Mouse (Mus musculus) WW6 (cell line): ENCODE measurements around the gene Slc3a2.
A peak's percentile ranks its signal among the peaks of the same experiment; 100 is the strongest.

ENCODE experiments used
- DNase-seq: peaks from one replicate; pipeline ENCODE4 v3.0.0-alpha.2; 2013; ENCODE audit warnings: low read depth, low spot score

Gene Slc3a2

DNA sequence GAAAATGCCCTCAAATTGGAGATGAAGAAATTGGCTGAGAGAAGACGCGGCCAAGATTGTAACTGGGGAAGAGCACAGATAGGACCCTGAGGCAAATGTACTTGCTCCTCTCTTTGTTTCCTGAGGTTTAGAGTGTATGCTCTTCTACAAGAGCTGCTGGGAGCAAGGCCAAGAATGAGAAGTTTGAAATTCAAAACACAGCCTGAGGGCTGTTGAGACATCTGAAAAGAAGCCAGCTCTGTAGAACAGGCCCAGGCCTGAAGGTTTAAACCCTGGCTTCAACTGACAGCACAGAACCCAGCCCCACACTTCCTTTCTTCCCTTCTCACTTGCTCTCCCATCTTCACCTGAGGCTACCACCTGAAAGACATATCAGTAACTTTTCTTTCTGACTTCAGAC lies 13.1 kb downstream of the Slc3a2 start:
- DNase-seq = no peak

DNA sequence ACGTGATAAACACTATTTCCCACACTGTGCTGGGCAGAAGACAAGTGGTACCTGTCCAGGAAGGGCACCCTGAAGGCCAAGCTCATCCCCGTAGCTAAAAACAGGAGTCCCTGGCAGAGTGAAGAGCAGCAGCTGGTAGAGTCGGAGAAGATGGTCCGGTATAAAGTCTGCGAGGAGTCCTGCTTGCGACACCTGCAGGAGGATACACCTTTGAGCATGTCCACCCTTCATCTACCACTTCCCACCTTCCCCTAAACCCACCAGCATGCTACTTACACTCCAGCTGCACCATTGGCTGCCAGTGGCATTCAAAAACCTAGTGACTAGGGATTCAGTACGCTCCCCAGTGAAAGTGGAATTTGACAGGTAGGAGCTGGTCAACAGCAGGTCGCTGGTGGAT lies 14.2 kb downstream of the Slc3a2 start:
- no peak for DNase-seq

DNA sequence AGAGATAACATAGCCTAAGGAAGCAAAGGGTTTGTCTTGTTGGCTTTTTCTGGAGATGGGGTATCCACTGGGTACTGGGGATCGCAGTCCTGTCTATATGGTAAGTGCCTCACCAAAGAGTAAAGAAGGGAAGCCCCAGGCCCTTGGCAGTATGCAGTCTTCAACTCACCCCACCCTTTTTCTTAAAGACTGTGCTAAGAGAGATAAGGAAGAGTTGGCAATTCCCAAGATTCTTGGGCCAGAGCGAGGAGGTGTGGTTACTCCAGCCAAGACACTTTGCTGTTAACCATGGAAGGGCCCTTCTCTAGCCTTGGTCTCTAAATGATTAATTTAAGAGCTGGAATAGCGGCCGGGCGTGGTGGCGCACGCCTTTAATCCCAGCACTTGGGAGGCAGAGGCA lies 16.2 kb downstream of the Slc3a2 start:
- no peak for DNase-seq

DNA sequence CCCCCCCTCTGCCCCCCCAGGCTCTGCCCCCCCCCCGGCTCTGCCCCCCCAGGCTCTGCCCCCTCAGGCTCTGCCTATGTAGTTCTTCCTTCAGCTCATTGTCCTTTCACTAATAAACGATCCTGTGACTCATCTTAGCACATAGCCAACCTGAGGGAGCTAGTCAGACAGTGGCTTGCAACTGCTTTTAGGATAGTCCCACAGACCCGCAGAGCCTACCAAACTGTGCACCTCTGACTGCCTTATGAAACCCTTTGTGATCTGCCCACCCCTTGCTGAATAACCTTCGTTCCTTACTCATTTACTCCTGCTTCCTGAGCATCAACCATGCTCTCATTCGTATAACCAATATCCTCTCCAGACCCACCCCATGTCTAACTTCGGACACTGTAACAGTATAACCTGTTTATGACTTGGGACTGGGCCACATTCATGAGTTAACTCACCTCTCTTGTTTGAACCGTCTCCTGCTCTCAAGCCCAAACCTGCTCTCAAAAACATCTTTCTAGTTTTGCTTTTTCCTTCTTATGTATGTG lies 17.0 kb downstream of the Slc3a2 start:
- no peak for DNase-seq

DNA sequence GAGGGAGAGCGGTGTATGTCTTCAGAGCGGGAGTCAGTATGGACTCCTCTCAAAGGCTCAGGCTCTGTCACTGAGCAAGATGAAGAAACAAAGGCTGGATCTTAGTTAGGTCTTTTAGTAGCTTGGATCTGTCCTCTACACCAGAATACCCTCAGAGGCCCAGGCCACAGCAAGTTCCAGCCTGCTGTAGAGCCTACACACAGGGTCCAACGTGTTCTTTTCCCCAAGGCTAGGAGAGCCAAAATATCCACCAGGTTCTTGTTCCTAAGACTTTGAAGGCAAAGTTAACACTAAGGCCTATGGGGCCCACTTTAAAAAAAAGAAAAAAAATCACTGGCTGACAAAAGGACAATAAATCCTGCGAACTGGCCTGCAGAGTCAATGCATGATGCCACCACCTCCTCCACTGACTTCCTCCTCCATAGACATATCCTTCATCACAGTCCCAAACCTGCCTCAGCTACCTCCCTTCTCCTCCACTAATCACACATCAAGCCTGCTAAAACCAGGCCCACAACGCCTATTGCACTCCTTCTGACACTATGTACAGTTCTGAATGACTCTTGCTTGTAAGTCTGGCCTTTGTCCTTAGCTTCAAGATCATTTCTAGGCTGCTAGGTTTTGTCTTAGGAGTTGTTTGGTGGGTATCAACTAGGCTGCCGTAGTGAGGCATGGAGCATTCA lies 18.0 kb downstream of the Slc3a2 start:
- DNase-seq = no peak

DNA sequence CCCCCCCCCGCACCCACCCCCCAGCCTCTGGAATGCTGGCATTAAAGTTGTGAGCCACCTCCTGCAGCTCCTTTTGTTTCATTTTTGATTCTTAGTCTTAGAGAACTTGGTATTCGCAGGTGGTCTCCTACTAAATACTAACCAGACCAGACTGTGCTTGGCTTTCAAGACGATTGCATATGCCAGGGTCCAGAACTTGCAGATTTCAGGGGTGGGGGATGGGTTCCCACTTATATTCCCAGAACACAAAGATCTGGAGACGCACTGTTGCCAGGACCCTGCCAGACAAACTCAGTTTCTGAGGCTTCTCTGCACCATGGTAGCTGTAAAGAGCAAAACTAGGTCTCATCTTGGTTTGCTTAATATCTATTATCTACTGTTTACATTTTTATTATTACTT lies 19.6 kb downstream of the Slc3a2 start:
- DNase-seq = no peak

DNA sequence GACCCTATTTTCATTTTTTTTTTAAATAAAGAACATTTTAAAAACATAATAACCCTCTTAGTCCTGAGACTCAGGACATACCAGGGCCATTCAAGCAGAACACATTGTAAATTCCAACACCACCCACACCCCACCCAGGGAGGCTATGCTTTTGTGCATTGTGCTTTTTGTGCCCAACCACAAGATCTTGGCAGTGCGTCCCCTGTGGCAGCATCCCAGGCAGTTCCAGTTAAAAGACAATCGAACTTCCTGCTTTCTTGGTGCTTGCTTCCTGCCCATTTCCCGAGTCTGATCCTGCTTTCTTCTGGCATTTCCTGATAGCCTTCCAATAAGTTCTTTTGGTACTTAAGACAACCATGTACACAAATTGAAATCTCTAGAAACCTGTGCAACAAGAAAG lies 20.7 kb downstream of the Slc3a2 start:
- no peak for DNase-seq

DNA sequence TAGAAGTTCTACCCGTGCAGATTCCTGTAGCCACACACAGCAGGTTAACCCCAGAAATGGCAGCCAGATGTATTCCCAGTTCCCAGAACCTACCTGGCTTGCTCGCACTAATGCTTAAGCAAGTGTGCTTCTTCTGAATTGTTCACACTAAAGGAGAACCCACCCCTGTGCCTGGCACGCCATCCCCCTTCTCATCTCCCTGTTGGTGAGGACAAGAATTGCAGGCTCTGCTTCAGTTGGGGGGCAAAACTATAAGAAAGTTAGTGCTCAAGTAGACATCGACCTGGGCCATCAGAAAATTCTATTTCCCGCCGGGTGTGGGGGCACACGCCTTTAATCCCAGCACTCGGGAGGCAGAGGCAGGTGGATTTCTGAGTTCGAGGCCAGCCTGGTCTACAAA lies 23.5 kb downstream of the Slc3a2 start:
- no peak for DNase-seq

DNA sequence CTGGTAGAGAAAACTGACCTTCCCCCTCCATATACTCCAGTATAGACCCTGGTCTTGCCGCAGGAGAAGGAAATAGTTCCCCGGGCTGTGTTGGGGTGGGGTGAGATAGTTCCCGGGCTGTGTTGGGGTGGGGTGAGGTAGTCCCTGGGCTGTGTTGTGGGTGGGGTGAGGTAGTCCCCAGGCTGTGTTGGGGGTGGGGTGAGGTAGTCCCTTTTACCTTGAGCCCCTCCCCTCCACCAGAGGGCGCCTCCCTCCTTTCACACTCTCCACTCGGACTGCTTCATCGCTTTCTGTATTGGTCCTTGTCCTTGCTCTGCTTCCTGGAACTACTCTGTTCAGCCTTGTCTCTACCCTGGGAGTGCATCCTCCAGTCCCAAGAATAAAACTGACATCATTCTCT lies 27.8 kb downstream of the Slc3a2 start:
- peak; percentile 57 for DNase-seq

DNA sequence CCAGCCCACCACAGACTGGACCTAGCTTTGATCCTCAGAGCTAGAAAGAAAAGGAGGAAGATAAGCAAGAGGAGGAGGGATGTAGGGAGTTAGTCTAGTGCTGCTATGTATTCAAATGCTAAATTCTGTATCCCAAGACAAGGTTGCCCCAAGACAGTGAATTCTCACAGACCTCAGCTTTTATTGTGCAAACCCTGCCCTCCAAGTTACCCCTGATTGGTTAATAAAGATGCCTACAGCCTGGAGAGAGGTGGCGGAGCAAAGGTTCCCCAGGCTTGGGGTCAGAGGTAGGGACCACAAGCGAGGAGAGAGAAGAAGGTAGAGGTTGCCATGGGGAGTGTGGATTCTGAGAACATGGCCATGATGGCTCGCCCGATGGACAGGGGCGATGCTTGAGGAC lies 30.4 kb downstream of the Slc3a2 start:
- no peak for DNase-seq

DNA sequence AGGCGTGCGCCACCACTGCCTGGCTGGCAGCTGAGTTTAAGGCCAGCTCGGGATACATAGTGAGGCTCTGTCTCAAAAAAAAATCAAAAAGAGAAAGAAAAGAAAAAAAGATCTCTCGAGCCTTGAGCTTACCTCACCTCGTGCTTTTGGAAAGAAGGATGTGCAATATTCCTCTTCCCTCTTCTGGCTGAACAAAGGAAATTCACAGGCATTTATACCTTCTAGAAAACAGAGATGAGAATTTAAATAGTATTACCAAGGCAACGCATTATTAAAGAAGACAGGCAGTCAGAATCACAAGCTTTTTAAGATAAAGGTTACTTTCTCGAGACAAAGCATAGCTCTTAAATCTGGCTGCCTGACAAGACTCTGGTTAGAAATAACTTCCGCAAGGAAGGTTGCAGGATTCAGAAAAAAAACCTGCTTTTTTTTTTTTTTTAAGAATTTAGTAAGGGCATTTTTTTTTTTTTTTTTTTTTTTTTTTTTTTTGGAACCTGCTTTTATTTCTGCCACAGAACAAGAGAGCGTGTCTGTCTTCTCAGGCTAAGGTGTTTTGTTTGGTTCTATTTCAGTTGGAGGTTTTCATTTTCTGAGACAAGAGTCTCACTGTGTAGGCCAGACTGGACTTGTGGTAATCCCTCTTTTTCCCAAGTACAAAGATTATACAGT lies 31.2 kb downstream of the Slc3a2 start:
- DNase-seq = no peak

DNA sequence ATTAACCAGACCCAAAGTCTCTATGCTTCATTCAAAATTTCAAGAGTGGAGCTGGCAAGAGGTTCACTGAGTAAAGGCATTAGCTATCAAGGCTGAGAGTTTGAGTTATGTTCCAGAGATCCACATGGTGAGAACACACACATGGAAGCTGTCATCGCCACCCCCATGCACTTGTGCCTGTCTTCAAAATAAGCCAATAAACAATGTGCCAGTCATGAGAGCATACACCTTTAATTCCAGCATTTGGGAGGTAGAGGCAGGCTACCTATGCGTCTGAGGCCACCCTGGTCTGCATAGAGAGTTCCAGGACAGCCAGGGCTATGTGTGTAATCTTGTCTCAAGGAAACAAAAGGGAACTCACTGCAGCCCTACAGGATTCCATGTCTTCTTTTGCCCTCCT lies 39.5 kb downstream of the Slc3a2 start:
- DNase-seq = no peak

DNA sequence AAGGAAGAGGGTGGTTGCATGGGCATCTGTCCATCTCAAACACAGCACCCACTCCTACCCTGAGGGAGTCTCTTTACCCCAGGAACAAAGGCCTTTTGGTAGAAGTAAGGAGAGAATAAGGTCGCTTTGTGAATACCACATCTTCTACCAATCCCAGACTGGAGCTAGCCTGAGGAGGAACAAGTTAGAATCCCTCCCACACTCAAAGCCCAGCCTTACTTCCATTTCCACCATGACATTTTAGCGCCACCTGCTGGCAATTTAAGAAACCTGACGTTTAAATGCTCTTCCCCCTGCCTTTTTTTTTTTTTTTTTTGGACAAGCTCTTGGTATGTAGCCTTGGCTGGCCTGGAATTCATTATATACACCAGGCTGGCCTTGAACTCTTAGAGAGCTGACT lies 40.2 kb downstream of the Slc3a2 start:
- peak; percentile 72 for DNase-seq

DNA sequence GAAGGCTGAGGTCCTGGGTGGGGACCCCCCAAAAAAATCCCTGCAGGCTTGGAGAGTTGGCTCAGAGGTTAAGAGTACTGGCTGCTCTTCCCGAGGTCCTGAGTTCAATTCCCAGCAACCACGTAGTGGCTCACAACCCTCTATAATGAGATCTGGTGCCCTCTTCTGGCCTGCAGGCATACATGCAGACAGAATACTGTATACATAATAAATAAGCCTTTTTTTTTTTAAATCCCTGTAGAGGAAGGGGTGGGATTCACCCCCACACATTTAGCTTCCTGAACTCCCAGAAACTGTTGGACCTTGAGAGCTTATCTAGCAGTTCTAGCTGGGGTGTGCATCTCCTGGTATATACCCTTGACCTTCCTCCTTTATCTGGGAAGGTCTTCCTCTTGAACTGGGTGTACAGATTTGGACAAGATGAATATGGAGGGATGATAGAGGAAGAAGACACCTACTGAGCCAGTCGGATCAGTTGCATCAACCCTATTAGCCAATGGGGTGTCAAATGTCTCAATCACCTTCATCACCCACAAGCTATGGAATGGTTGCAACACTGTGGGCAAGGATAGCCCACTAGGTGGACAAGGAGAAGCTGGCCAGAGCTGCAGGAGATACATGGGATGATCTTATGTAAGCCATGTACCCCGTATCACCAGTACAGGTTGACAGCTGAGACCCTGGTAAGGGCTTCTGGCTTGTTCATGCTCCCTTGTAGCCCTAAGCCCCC lies 41.4 kb downstream of the Slc3a2 start:
- no peak for DNase-seq

DNA sequence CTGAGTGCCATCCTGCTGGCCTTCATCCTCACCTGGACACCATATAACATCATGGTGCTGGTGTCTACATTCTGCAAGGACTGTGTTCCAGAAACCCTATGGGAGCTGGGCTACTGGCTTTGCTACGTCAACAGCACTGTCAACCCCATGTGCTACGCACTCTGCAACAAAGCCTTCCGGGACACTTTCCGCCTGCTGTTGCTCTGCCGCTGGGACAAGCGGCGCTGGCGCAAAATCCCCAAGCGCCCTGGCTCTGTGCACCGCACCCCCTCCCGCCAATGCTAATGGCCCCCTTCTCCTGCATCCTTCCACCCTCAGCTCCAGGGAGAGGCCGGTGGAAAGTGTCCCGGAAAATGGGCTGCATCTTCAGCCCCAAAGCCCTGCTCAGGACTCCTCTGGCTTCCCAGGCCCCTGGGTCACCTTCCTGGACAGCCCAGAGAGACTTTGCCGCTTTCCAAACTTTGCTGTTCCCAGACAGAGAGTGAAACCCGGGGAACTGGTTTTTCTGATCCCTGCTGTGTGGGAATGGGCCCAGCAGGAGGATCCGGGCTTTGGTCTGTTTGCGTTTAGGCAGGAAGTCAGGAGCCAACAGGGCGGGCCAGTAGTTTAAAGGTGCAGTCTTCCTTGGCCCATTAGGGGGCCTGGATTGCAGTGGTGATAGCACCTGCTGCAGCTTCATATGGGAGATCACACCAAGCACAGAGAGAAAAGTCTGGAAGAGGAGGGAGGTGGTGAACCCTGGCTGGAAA lies 44.0 kb downstream of the Slc3a2 start:
- peak; percentile 43 for DNase-seq

DNA sequence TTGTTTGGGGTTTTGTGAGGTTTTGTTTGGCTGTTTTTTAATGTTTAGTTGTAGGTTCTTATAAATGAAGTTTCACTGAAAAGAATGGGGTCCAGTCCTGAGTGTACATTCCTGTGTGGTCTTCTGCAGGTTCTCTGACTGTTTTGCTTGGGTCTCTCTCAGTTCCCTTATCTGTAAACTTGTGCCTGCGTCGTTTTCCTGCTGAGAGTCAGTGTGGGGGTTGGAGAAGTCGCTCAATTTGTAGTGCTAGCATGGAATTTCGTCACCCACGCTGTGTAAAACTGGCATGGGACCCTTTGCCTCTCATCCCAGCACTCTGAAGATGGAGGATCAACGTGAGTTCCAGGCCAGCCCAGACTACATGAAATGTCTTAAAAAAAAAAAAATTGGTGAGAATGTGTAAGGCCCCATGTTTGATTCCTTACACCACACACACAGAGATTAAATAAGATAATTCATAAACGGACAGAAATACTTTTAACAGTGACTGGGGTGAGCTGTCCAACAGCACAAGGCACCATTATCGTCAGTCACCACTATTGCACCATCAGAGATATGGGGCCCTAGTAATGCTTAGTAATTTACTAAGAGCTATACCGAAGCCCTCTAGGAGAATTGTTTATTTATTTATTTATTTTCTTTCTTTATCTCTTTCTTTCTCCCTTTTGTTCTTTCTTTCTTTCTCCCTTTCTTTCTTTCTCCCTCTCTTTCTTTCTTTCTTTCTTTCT lies 49.7 kb downstream of the Slc3a2 start:
- DNase-seq = no peak

DNA sequence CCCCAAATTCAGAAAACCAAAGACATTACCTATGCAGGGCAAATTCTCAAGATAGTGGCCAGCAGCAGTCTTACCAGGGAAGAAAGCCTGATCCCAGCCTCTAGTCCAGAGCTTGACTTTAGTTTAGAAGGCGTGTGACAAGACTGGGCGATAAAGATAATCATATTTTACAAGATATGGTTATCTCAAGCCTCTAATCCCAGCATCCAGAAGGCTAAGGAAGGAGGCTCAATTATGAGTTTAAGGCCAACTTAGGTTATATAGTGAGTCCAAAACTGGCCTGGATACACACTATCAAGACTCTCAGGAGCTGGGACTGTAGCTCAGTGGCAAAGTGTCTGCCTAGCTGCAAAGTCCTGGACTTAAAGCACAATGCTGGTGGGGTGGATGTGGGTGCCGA lies 50.3 kb downstream of the Slc3a2 start:
- DNase-seq = no peak

DNA sequence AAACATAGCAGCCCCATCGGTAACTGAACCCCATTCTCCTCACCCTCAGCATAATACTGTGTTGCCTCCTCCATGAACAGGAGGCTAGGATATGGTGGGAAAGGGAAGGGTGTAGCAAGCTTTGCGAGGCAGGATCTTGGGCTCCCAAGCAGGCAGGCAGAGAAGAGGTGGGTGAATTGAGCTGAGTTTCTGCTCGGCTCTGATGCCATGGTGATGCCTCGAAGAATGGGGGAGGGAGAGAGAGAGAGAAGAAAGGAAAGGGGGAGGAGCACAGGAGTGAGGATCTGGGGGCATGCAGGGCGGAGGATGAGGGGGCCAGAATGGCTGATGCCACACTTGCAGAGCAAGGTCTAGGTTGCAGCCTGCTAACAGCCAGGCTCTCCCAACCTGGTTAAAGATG lies 57.4 kb downstream of the Slc3a2 start:
- DNase-seq = no peak

DNA sequence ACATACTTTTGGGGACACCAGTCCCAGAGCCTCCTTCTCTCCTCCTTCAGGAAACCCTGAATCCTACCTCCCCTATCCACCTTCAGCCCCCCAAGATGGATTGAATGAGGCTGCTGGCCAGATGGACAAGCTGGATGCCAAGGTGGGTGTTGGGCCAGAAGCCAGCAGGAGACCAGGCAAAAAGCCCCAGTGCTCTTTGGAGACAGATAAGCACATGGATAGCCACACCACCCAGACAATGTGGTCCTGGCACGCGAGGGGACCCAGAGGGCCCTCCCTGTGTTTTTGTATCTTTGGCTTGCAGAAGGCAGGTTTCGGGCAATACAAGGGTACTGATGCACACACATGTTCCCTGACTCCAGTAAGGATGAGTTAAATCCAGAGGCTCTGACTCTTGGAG lies 58.3 kb downstream of the Slc3a2 start:
- no peak for DNase-seq

DNA sequence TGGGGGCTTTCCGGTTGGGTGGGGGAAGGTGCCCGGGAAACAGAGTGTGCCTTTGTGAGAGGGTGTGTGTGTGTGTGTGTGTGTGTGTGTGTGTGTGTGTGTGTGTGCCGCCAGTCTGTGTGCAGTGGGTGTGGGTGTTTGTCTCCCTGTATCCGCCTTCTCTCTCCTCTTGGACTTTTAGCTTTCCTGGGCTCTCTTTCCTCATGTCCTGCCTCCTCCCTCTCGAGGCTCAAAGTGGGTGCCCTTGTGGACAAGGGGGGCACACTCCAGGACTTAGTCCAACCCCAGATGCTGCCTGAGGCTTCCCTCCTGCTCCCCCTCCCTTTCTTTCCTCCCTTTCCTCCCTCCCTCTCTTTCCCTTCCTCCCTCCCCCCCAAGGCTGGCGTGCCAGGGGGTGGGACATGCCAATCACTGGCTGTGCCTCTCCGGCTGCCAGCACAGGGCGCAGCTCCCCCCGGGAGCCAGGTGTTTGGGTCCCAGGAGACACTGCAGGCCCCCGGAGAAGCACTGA lies 59.2 kb downstream of the Slc3a2 start:
- DNase-seq = no peak

DNA sequence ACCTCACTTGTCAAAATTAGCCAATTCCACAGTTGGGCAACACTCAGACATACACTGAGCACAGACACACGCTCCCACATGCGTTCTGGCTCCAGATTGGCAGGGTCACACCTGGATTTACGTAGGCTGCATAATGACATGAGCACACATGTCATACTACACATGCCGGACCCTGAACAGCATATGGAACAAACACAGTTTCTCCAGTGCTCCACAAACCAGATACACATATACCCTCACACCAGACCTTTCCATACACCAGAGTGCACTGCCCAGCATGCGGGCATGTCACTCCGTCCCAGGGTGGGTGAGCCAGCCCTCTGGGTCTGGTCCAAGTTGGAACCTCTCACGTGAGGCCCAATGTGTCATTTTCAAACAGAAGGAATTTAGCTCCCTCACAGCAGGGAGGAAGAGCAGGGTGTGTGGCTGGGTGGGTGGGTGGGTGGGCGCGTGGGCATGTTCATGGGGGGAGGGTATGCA lies 59.8 kb downstream of the Slc3a2 start, which contains the start of gene Chrm1:
Gene Chrm1 (plus strand): TSS at position 430 of the 480 bp plus-strand sequence.
- DNase-seq = no peak
